Comparison of ENCODE assay signal across 8 mouse cellular contexts in genomic region chr14:32321732-32322685, GRCm38 (mm10). TPM values are rescaled to one million over a fixed set of nuclear protein-coding genes. Genes with fewer than 3 reads are reported as not detected.
DNase-seq lines count a peak whose midpoint lies in the region; ATAC-seq lines count a peak whose summit lies in the region.

Gene Ogdhl, plus strand, starts transcription at chr14:32322019.

- peak; percentile 88 for DNase-seq in adrenal gland, postnatal 10 days
- DNase-seq in embryo, embryonic 10.5 days (ENCODE audit: low spot score), result peak; percentile 93
- DNase-seq in gastrocnemius, postnatal 10 days, result peak; percentile 75
- peak; percentile 39 for DNase-seq in hindlimb bud, embryonic 11.5 days (ENCODE audit: extremely low spot score, low read depth, low spot score)
- peak; percentile 72 to 73 for DNase-seq in left cerebral cortex, adult 8-10 months (ENCODE audit: low spot score in 2 of 2)
- DNase-seq in right cerebral cortex, postnatal 10 days (ENCODE audit: low spot score in 2 of 2), result peak; percentile 87 to 88

- ATAC-seq in megakaryocyte, adult 5-6 weeks (ENCODE audit: poor library complexity, severe bottlenecking), result peak; percentile 40; the same call in 1 of the 2 replicates
- ATAC-seq in monocyte, adult 5-6 weeks (replicated peaks; ENCODE audit: insufficient number of reproducible peaks, low FRiP score, low TSS enrichment, poor library complexity, severe bottlenecking), result no peak

RNA-seq across cellular contexts. Expression of gene Ogdhl, which starts in this region (rescaled TPM):
- total RNA-seq in adrenal gland, postnatal 10 days (2021), result 1 to 10 TPM; 6.2 to 8.1 TPM
- 1 to 10 TPM; 1.7 to 2.3 TPM for total RNA-seq in gastrocnemius, postnatal 10 days (2021)
- total RNA-seq in left cerebral cortex, adult 8-10 months (2022), result 100 to 1,000 TPM; 120 to 136 (median 125) TPM
- total RNA-seq in megakaryocyte, adult 5-6 weeks (2015), result not detected in 2 replicates
- not detected in 2 replicates for total RNA-seq in megakaryocyte, adult 5-6 weeks (2017)
- not detected in 3 replicates for total RNA-seq in monocyte, adult 5-6 weeks (2017)

Comparison
In these comparisons a context has a peak if more than half of its experiments do, and no peak if none do; other contexts are left out.
1. RNA of gene Ogdhl (total RNA-seq): 120 to 136 TPM in left cerebral cortex, adult 8-10 months; 6.2 to 8.1 TPM in adrenal gland, postnatal 10 days, 1.7 to 2.3 TPM in gastrocnemius, postnatal 10 days, not detected in megakaryocyte, adult 5-6 weeks and not detected in monocyte, adult 5-6 weeks; every median in the first group is over 10 times any median in the second.
2. Peak in ATAC-seq in megakaryocyte, adult 5-6 weeks; RNA of the gene not detected or under 1 TPM.
3. DNase-seq: peak in every context shown above with its lines; median percentile 93 in embryo, embryonic 10.5 days; 88 in adrenal gland, postnatal 10 days; 88 in right cerebral cortex, postnatal 10 days; 75 in gastrocnemius, postnatal 10 days; 72 in left cerebral cortex, adult 8-10 months; 39 in hindlimb bud, embryonic 11.5 days.